Mouse (Mus musculus) forebrain, postnatal 0 days (tissue): ENCODE measurements at regions not wholly inside any gene's neighbourhood (a gene's known extent, or its start where the extent isn't known, plus 50 kb on each side); places are given as distances from the start of the nearest gene placed in this dataset.

Experiments used
- ATAC-seq: fragments of 200-750 bp; cut with Nextera tagmentation; 2 replicates; pipeline ENCODE4 v1.8.0; 2017; ENCODE audit warnings: mild to moderate bottlenecking, moderate library complexity
- DNase-seq: peaks from one replicate; pipeline ENCODE4 v3.0.0-alpha.2; 2015
- H3K27ac ChIP-seq: fragments of 300-500 bp; sonication (generic); 2 replicates; pipeline ENCODE4 v1.5.1; 2014; ENCODE audit warnings: low read depth, mild to moderate bottlenecking, antibody characterized with exemption, low read length, moderate library complexity, mixed read lengths
- H3K27me3 ChIP-seq: fragments of 300-500 bp; sonication (generic); 2 replicates; pipeline ENCODE4 v1.6.1; 2014; ENCODE audit warnings: mild to moderate bottlenecking, low read length, mixed read lengths; ENCODE audit not compliant: insufficient read depth
- H3K36me3 ChIP-seq: fragments of 300-500 bp; sonication (generic); 2 replicates; pipeline ENCODE4 v1.6.1; 2014; ENCODE audit warnings: mild to moderate bottlenecking, moderate library complexity; ENCODE audit not compliant: insufficient read depth
- H3K4me1 ChIP-seq: fragments of 300-500 bp; sonication (generic); 2 replicates; pipeline ENCODE4 v1.6.1; 2014; ENCODE audit warnings: antibody characterized with exemption; ENCODE audit not compliant: insufficient read depth
- H3K4me2 ChIP-seq: fragments of 300-500 bp; sonication (generic); 2 replicates; pipeline ENCODE4 v1.6.1; 2014; ENCODE audit warnings: low read depth, mild to moderate bottlenecking, moderate library complexity
- H3K4me3 ChIP-seq: fragments of 300-500 bp; sonication (generic); 2 replicates; pipeline ENCODE4 v1.5.1; 2014; ENCODE audit warnings: low read depth, low read length, mixed read lengths
- H3K9ac ChIP-seq: fragments of 300-500 bp; sonication (generic); 2 replicates; pipeline ENCODE4 v1.6.1; 2014; ENCODE audit warnings: mild to moderate bottlenecking
- H3K9me3 ChIP-seq: fragments of 300-500 bp; sonication (generic); 2 replicates; pipeline ENCODE4 v1.6.1; 2016; ENCODE audit warnings: low read length
- CTCF ChIP-seq: sonication (generic); IDR thresholded peaks from 2 replicates; pipeline ENCODE4 v1.5.1; 2016; ENCODE audit warnings: antibody characterized with exemption, control low read depth, low read depth
- WGBS: fragments of 180-500 bp; shearing (Covaris S2); extraction: QIAGEN DNeasy Blood & Tissue Kit; methylation state at CpG from one replicate; pipeline ENCODE4 v1.1.7; 2014; 5-methylcytosine and 5-hydroxymethylcytosine counted together

DNA sequence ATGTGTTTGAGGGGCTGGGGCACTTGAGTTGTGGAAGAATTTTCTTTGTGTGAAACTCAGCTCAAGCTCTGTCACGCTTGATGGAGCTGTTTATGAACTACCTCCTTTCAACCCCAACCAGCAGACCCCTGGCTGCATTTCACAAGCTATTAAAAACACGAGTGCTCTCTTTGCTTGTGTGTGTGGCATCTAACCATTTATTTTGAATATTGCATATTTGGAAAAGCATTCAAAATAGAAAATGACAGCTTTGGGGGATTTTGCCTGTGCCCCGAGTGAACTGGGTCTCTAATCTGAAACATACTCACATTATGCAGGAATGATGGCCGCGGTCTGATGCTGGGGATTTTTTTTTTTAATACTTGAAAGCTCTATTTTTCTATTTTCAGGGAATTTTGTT lies 243.2 kb upstream of the Bmper start:
- DNase-seq (no peak), ATAC-seq (no peak)
- H3K4me1 ChIP-seq = no peaks in the 10 kb centered on the region
- no peak overlapping the region for H3K27ac ChIP-seq
- TF ChIP-seq CTCF = no peak
- no peak overlapping the region for H3K4me2 ChIP-seq
- H3K27me3 ChIP-seq = no peaks in the 10 kb centered on the region
- no peak overlapping the region for H3K4me3 ChIP-seq
- no peak overlapping the region for H3K9ac ChIP-seq
- no peaks in the 10 kb centered on the region for H3K9me3 ChIP-seq
- H3K36me3 ChIP-seq = no peaks in the 10 kb centered on the region
- 60% methylated on average over 5 of the region's 5 CpGs for WGBS

DNA sequence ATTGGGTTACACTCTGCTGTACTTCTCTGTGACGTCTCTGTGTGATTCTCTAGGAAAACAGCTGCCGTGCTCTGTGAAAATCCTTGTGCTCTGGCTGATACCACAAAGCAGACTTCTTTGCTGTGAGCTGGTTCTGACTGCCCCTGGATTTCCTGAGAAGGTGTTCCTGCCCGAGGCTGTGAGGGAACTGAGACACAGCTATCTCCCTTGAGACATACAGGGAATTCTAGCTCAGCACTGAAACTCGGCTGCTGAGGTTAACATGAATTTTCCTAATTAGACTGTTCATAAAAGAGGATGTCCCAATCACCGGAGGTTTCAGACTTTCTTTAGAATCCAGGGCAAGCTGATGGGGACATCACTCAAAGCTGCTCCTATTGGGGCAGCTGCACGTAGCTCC lies 233.4 kb upstream of the Bmper start:
- TF ChIP-seq CTCF = no peak
- no peak for DNase-seq
- Histone ChIP-seq H3K4me2 (no peak overlapping the region), H3K27me3 (no peaks in the 10 kb centered on the region), H3K9me3 (no peaks in the 10 kb centered on the region), H3K4me3 (no peak overlapping the region), H3K36me3 (no peaks in the 10 kb centered on the region), H3K9ac (no peak overlapping the region), H3K4me1 (no peaks in the 10 kb centered on the region), H3K27ac (no peak overlapping the region)
- 80% methylated on average over 6 of the region's 6 CpGs for WGBS
- ATAC-seq = no peak

DNA sequence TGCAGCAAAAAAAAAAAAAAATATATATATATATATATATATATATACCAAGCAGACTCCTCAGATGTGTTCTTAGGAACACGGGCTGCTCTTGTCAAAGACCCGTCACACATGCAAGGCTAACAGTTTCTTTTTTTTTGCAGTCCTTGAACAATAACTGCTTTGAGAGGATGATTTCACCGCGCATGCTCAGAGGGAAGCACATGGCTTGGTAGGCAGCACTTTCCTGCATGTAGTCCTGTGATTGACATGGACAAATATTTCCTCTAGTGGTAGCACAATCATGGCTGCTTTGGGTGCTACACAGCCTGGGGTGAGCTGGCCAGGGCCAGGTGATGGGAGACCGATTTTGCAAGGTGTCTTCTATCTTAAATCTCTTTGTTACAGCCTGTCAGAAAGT lies 229.3 kb upstream of the Bmper start:
- Histone ChIP-seq H3K4me2 (no peak overlapping the region), H3K36me3 (no peaks in the 10 kb centered on the region), H3K27me3 (no peaks in the 10 kb centered on the region), H3K27ac (no peak overlapping the region), H3K9ac (no peak overlapping the region), H3K9me3 (no peaks in the 10 kb centered on the region), H3K4me3 (no peak overlapping the region), H3K4me1 (no peaks in the 10 kb centered on the region)
- TF ChIP-seq CTCF = no peak
- ATAC-seq (no peak), DNase-seq (no peak)
- WGBS = 77% methylated on average over 5 of the region's 5 CpGs

DNA sequence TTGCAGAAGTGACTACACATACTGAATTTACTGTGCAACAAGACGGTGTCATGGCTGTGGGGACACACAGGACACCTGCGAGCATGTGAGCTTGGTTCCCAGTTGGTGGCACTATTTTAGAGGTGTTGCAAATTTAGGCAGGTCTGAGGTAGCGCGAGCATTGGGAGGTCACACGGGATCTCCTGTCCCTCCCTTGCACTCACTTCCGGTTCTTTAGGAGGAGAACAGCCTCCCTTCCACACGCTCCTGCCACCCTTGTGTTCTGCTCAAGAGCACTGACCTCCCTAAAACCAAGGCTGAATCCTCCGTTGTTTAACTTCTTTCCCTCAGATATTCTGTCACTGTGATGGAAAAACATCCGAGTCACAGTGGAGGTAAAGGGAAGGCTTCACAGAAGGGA lies 227.3 kb upstream of the Bmper start:
- DNase-seq (no peak), ATAC-seq (no peak)
- no peaks in the 10 kb centered on the region for H3K36me3 ChIP-seq
- no peak overlapping the region for H3K27ac ChIP-seq
- no peaks in the 10 kb centered on the region for H3K4me1 ChIP-seq
- no peak overlapping the region for H3K9ac ChIP-seq
- WGBS = 83% methylated on average over 9 of the region's 9 CpGs
- H3K4me2 ChIP-seq = no peak overlapping the region
- no peaks in the 10 kb centered on the region for H3K27me3 ChIP-seq
- H3K4me3 ChIP-seq = no peak overlapping the region
- H3K9me3 ChIP-seq = no peaks in the 10 kb centered on the region
- no peak for TF ChIP-seq CTCF

DNA sequence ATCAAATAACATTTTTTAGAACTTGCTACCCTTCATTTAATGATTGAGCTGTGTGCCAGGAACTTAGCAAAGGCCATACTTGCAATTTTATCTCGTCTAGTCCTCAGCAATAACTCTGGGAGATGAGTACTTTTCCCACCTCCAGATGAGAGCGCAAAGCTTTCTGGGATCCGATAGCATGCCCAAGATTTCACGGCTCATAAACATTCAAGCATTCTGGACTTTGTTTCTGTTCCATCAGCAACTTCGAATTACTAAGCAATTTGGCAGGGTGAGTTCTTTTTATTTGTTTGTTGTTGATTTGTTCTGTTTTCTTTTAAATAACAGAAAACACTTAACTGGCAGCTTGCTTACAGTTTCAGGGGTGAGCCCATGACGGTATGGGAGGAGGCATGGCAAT lies 224.6 kb upstream of the Bmper start:
- H3K4me1 ChIP-seq = no peaks in the 10 kb centered on the region
- no peaks in the 10 kb centered on the region for H3K9me3 ChIP-seq
- no peak overlapping the region for H3K4me2 ChIP-seq
- no peak overlapping the region for H3K4me3 ChIP-seq
- DNase-seq (no peak), ATAC-seq (no peak)
- H3K9ac ChIP-seq = no peak overlapping the region
- no peak for TF ChIP-seq CTCF
- no peaks in the 10 kb centered on the region for H3K36me3 ChIP-seq
- WGBS = 51% methylated on average over 6 of the region's 6 CpGs
- no peaks in the 10 kb centered on the region for H3K27me3 ChIP-seq
- no peak overlapping the region for H3K27ac ChIP-seq

DNA sequence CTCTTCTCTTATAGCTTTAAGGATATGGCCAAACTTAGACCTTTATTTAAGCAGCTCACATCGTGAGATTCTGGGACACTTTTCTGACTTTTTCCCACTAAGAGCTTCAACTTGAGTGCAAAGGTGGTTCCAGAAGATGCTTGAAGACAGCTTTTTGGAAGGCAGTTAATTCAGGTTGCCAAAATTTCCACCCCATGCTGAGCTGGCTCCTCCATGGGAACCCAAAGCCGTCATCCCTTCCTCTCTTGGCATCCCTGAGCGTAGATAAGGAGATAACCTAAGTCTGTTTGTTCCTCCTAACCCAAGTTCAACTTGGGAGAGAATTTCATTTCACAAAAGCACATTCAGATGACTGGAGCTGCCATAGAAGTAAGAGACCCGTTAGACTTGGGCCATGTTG lies 223.7 kb upstream of the Bmper start:
- H3K27ac ChIP-seq = no peak overlapping the region
- no peaks in the 10 kb centered on the region for H3K4me1 ChIP-seq
- no peak for DNase-seq
- WGBS = 74% methylated on average over 4 of the region's 4 CpGs
- no peak for ATAC-seq
- no peak overlapping the region for H3K9ac ChIP-seq
- no peak overlapping the region for H3K4me2 ChIP-seq
- no peak overlapping the region for H3K4me3 ChIP-seq
- no peaks in the 10 kb centered on the region for H3K27me3 ChIP-seq
- H3K36me3 ChIP-seq = no peaks in the 10 kb centered on the region
- no peak for TF ChIP-seq CTCF
- H3K9me3 ChIP-seq = no peaks in the 10 kb centered on the region

DNA sequence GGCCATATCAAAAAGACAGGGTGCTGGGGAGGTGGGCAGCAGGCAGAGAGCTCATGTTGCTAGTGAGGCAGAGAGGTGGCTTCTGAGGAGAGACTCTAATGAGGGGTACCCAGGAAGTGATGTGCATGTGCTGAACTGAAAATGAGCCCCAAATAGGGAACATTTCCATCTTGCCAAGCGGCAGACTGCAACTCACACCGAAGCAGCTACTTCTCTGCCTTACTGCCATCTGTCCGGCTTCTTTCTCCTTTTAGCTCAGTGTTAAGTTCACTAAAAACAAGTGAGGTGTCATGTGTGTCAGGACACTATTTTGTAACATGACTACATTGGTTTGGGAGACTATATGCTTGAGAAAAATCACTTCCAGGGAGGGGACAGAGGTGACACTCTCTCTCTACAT lies 222.7 kb upstream of the Bmper start:
- H3K4me1 ChIP-seq = no peaks in the 10 kb centered on the region
- DNase-seq (peak; percentile 32), ATAC-seq (0 out of 2 replicates have a peak, but pooled peaks have one; percentile 36)
- WGBS = 65% methylated on average over 3 of the region's 3 CpGs
- no peaks in the 10 kb centered on the region for H3K27me3 ChIP-seq
- no peak overlapping the region for H3K9ac ChIP-seq
- H3K4me3 ChIP-seq = no peak overlapping the region
- H3K9me3 ChIP-seq = no peaks in the 10 kb centered on the region
- H3K36me3 ChIP-seq = no peaks in the 10 kb centered on the region
- no peak for TF ChIP-seq CTCF
- H3K27ac ChIP-seq = no peak overlapping the region
- no peak overlapping the region for H3K4me2 ChIP-seq
